Mouse (Mus musculus) MEL (cell line): ENCODE results near the gene Dhx58. TPM values are rescaled to one million over a fixed set of nuclear protein-coding genes. Genes with fewer than 3 reads are reported as not detected.

Experiments
- polyA plus RNA-seq, 2 experiments: library from polyadenylated mRNA; stranded (reverse) in 1 of 2; unstranded in 1 of 2; fragments of >175 nt in 1 of 2; fragments of >200 nt in 1 of 2; gene quantifications; 2 replicates each; pipeline versions ENCODE4 v1.2.1 to v1.2.4; 2012; ENCODE audit warnings: low replicate concordance in 2 of 2, low read depth in 1 of 2; ENCODE audit not compliant: insufficient read length in 2 of 2, insufficient read depth in 1 of 2, missing spikeins in 1 of 2
- total RNA-seq: library from RNA; depleted of rRNA; stranded (reverse); fragments of 300-350 nt; gene quantifications from 2 replicates; pipeline ENCODE4 v1.2.3, GENCODE M21; 2012; rRNA removed

Dhx58 gene
- total and polyA plus RNA-seq, 3 experiments: 3.6 to 3.9 TPM; not detected in 1

Other genes starting within 250 kb of the Dhx58 start
- 31.5 and 34.7 TPM in 2 replicates for gene Klhl11, start 231.5 kb downstream of the Dhx58 start, total RNA-seq
- 10 to 100 TPM in 1 of 2 experiments, not detected in 1; 11.5 TPM for gene Klhl11, start 231.5 kb downstream of the Dhx58 start, polyA plus RNA-seq
- gene Acly, start 176.3 kb downstream of the Dhx58 start, total RNA-seq: 220 and 234 TPM in 2 replicates
- 100 to 1,000 TPM in 1 of 2 experiments, not detected in 1; 167 TPM for gene Acly, start 176.3 kb downstream of the Dhx58 start, polyA plus RNA-seq
- gene Ttc25, start 158.7 kb downstream of the Dhx58 start, total RNA-seq: 0.23 and 0.46 TPM in 2 replicates
- under 1 TPM in 1 of 2 experiments, not detected in 1; 0.92 TPM for gene Ttc25, start 158.7 kb downstream of the Dhx58 start, polyA plus RNA-seq
- 19.0 and 20.1 TPM in 2 replicates for gene Cnp, start 129.4 kb downstream of the Dhx58 start, total RNA-seq
- gene Cnp, start 129.4 kb downstream of the Dhx58 start, polyA plus RNA-seq: 10 to 100 TPM in 1 of 2 experiments, not detected in 1; 20.8 TPM
- gene Nkiras2, start 85.0 kb downstream of the Dhx58 start, total RNA-seq: 37.1 and 40.5 TPM in 2 replicates
- gene Nkiras2, start 85.0 kb downstream of the Dhx58 start, polyA plus RNA-seq: 10 to 100 TPM in 1 of 2 experiments, not detected in 1; 49.9 TPM
- 230 and 233 TPM in 2 replicates for gene Dnajc7, start 84.1 kb downstream of the Dhx58 start, total RNA-seq
- 100 to 1,000 TPM; 346 to 452 TPM for gene Dnajc7, start 84.1 kb downstream of the Dhx58 start, polyA plus RNA-seq
- gene Zfp385c, start 11.8 kb downstream of the Dhx58 start, total RNA-seq: 0.12 TPM in 1 of 2 replicates, not detected in the other
- gene Zfp385c, start 11.8 kb downstream of the Dhx58 start, polyA plus RNA-seq: under 1 TPM in 1 of 2 experiments, not detected in 1; 0.15 TPM
- 57.9 and 59.6 TPM in 2 replicates for gene Kat2a, start 8.2 kb upstream of the Dhx58 start, total RNA-seq
- gene Kat2a, start 8.2 kb upstream of the Dhx58 start, polyA plus RNA-seq: 100 to 1,000 TPM in 1 of 2 experiments, 10 to 100 TPM in 1; 63.7 to 143 TPM
- 0.49 and 0.73 TPM in 2 replicates for gene Hspb9, start 9.6 kb upstream of the Dhx58 start, total RNA-seq
- gene Hspb9, start 9.6 kb upstream of the Dhx58 start, polyA plus RNA-seq: 1 to 10 TPM in 1 of 2 experiments, not detected in 1; 2.1 TPM
- gene Rab5c, start 33.9 kb upstream of the Dhx58 start, total RNA-seq: 233 and 263 TPM in 2 replicates
- gene Rab5c, start 33.9 kb upstream of the Dhx58 start, polyA plus RNA-seq: 100 to 1,000 TPM in 1 of 2 experiments, not detected in 1; 249 TPM
- gene Kcnh4, start 55.7 kb upstream of the Dhx58 start, total RNA-seq: 0.07 and 0.08 TPM in 2 replicates
- gene Kcnh4, start 55.7 kb upstream of the Dhx58 start, polyA plus RNA-seq: under 1 TPM in 1 of 2 experiments, not detected in 1; 0.04 TPM
- not detected in 2 replicates for gene Hcrt, start 58.7 kb upstream of the Dhx58 start, total RNA-seq
- gene Hcrt, start 58.7 kb upstream of the Dhx58 start, polyA plus RNA-seq: not detected
- 5.7 and 7.1 TPM in 2 replicates for gene Ghdc, start 66.7 kb upstream of the Dhx58 start, total RNA-seq
- 1 to 10 TPM in 1 of 2 experiments, not detected in 1; 9.2 TPM for gene Ghdc, start 66.7 kb upstream of the Dhx58 start, polyA plus RNA-seq
- gene Stat5b, start 146.5 kb upstream of the Dhx58 start, total RNA-seq: 28.7 and 29.3 TPM in 2 replicates
- gene Stat5b, start 146.5 kb upstream of the Dhx58 start, polyA plus RNA-seq: 10 to 100 TPM; 32.3 to 37.0 TPM
- gene Stat5a, start 155.1 kb upstream of the Dhx58 start, total RNA-seq: 54.2 and 59.0 TPM in 2 replicates
- gene Stat5a, start 155.1 kb upstream of the Dhx58 start, polyA plus RNA-seq: 10 to 100 TPM in 1 of 2 experiments, not detected in 1; 86.8 TPM
- gene Stat3, start 235.3 kb upstream of the Dhx58 start, total RNA-seq: 25.7 and 31.1 TPM in 2 replicates
- gene Stat3, start 235.3 kb upstream of the Dhx58 start, polyA plus RNA-seq: 100 to 1,000 TPM in 1 of 2 experiments, 10 to 100 TPM in 1; 64.7 to 249 TPM